Mouse (Mus musculus) megakaryocyte, embryonic 14.5 days (primary cell): Measurements from ENCODE around the gene Ccser1. TPM values are rescaled to one million over a fixed set of nuclear protein-coding genes. Genes with fewer than 3 reads are reported as not detected.
"Not testable (repeated sequence)": the region's sequence is repeated elsewhere in the genome, so short reads cannot be mapped to it uniquely, and the experiment has no call there.

Source experiments
- H3K27me3 ChIP-seq: replicated peaks from 2 replicates; pipeline ENCODE3; 2012; ENCODE audit warnings: inconsistent platforms
- H3K36me3 ChIP-seq: replicated peaks from 2 replicates; pipeline ENCODE3; 2012; ENCODE audit warnings: low read length, inconsistent platforms, mixed read lengths
- H3K4me1 ChIP-seq: 2 replicates; pipeline ENCODE4 v1.6.1; 2012; ENCODE audit warnings: inconsistent platforms
- H3K4me3 ChIP-seq: replicated peaks from 2 replicates; pipeline ENCODE3; 2012; ENCODE audit warnings: moderate library complexity, mild to moderate bottlenecking, inconsistent platforms
- H3K9me3 ChIP-seq: 2 replicates; pipeline ENCODE4 v1.6.1; 2012; ENCODE audit warnings: inconsistent platforms
- FLI1 ChIP-seq: IDR thresholded peaks from 2 replicates; pipeline ENCODE4 v1.6.1; 2012; ENCODE audit warnings: low read length, inconsistent platforms, mixed read lengths
- GATA1 ChIP-seq: IDR thresholded peaks from 3 replicates; pipeline ENCODE4 v1.6.1; 2012; ENCODE audit warnings: mixed read lengths, low read length, inconsistent platforms, borderline replicate concordance
- polyA plus RNA-seq: library from polyadenylated mRNA; stranded (reverse); fragments of >175 nt; gene quantifications from 2 replicates; pipeline ENCODE4 v1.2.3, GENCODE M21; 2012; ENCODE audit warnings: low replicate concordance; ENCODE audit not compliant: insufficient read depth

Gene Ccser1
- polyA plus RNA-seq, 1 experiment, result 0.15 TPM

- peaks cover 33% of the 10 kb centered on the region for H3K4me1 ChIP-seq
- TF ChIP-seq FLI1, result no peak
- H3K36me3 ChIP-seq, result no peaks in the 10 kb centered on the region
- no peaks in the 10 kb centered on the region for H3K9me3 ChIP-seq
- H3K27me3 ChIP-seq, result no peaks in the 10 kb centered on the region
- no peak overlapping the region for H3K4me3 ChIP-seq
Observed at GRCm38 (mm10) chr6:61247842-61248472, 67.8 kb downstream of the Ccser1 start.

- Histone ChIP-seq H3K27me3 (no peaks in the 10 kb centered on the region), H3K9me3 (no peaks in the 10 kb centered on the region), H3K4me1 (peaks cover 26% of the 10 kb centered on the region), H3K36me3 (no peaks in the 10 kb centered on the region), H3K4me3 (no peak overlapping the region)
- TF ChIP-seq GATA1, result no peak
- TF ChIP-seq FLI1, result no peak
Observed at GRCm38 (mm10) chr6:61248700-61249099, 68.6 kb downstream of the Ccser1 start.

GRCm38 (mm10) chr6:61251232-61251631 is 71.1 kb downstream of the Ccser1 start:
- no peaks in the 10 kb centered on the region for H3K9me3 ChIP-seq
- no peak for TF ChIP-seq FLI1
- H3K4me1 ChIP-seq, result peaks cover 14% of the 10 kb centered on the region
- H3K36me3 ChIP-seq, result no peaks in the 10 kb centered on the region
- H3K4me3 ChIP-seq, result no peak overlapping the region
- no peaks in the 10 kb centered on the region for H3K27me3 ChIP-seq

- Histone ChIP-seq H3K4me3 (no peak overlapping the region), H3K36me3 (no peaks in the 10 kb centered on the region), H3K27me3 (no peaks in the 10 kb centered on the region), H3K4me1 (peaks cover 11% of the 10 kb centered on the region), H3K9me3 (no peaks in the 10 kb centered on the region)
- TF ChIP-seq FLI1 (no peak), GATA1 (no peak)
Observed at GRCm38 (mm10) chr6:61252912-61253311, 72.8 kb downstream of the Ccser1 start.

- H3K27me3 ChIP-seq, result not testable (repeated sequence)
- peaks cover 20% of the 10 kb centered on the region for H3K4me1 ChIP-seq
Observed at GRCm38 (mm10) chr6:61255874-61256273, 75.8 kb downstream of the Ccser1 start.

GRCm38 (mm10) chr6:61258847-61259634 is 78.9 kb downstream of the Ccser1 start:
- Histone ChIP-seq H3K27me3 (no peaks in the 10 kb centered on the region), H3K4me3 (no peak overlapping the region), H3K9me3 (no peaks in the 10 kb centered on the region), H3K36me3 (no peaks in the 10 kb centered on the region), H3K4me1 (peaks cover 37% of the 10 kb centered on the region)
- no peak for TF ChIP-seq FLI1
- TF ChIP-seq GATA1, result no peak

More at GRCm38 (mm10) chr6:61255874-61256273, 75.8 kb downstream of the Ccser1 start:
- not testable (repeated sequence) for H3K36me3 ChIP-seq, H3K9me3 ChIP-seq, H3K4me3 ChIP-seq

GRCm38 (mm10) chr6:61261381-61261780 is 81.3 kb downstream of the Ccser1 start:
- Histone ChIP-seq H3K27me3 (no peaks in the 10 kb centered on the region), H3K36me3 (no peaks in the 10 kb centered on the region), H3K4me3 (no peak overlapping the region), H3K4me1 (peaks cover 55% of the 10 kb centered on the region), H3K9me3 (no peaks in the 10 kb centered on the region)
- TF ChIP-seq GATA1 (no peak), FLI1 (no peak)

- no peaks in the 10 kb centered on the region for H3K27me3 ChIP-seq
- H3K4me3 ChIP-seq, result peak overlapping the region; percentile 56
- peaks cover 66% of the 10 kb centered on the region for H3K4me1 ChIP-seq
- no peaks in the 10 kb centered on the region for H3K36me3 ChIP-seq
- H3K9me3 ChIP-seq, result no peaks in the 10 kb centered on the region
- TF ChIP-seq FLI1 (no peak), GATA1 (no peak)
Observed at GRCm38 (mm10) chr6:61262448-61262847, 82.3 kb downstream of the Ccser1 start.

GRCm38 (mm10) chr6:61263291-61263690 is 83.2 kb downstream of the Ccser1 start:
- TF ChIP-seq GATA1 (no peak), FLI1 (no peak)
- H3K36me3 ChIP-seq, result no peaks in the 10 kb centered on the region
- H3K4me1 ChIP-seq, result peaks cover 74% of the 10 kb centered on the region
- H3K9me3 ChIP-seq, result no peaks in the 10 kb centered on the region
- no peaks in the 10 kb centered on the region for H3K27me3 ChIP-seq
- H3K4me3 ChIP-seq, result no peak overlapping the region

GRCm38 (mm10) chr6:61271033-61271432 is 90.9 kb downstream of the Ccser1 start:
- no peaks in the 10 kb centered on the region for H3K9me3 ChIP-seq
- no peaks in the 10 kb centered on the region for H3K27me3 ChIP-seq
- H3K4me3 ChIP-seq, result peak overlapping the region; percentile 71
- TF ChIP-seq FLI1 (no peak), GATA1 (no peak)
- H3K4me1 ChIP-seq, result peaks cover 75% of the 10 kb centered on the region
- no peaks in the 10 kb centered on the region for H3K36me3 ChIP-seq
